9 mouse cellular contexts compared by ENCODE assay signal in the genomic region with DNA sequence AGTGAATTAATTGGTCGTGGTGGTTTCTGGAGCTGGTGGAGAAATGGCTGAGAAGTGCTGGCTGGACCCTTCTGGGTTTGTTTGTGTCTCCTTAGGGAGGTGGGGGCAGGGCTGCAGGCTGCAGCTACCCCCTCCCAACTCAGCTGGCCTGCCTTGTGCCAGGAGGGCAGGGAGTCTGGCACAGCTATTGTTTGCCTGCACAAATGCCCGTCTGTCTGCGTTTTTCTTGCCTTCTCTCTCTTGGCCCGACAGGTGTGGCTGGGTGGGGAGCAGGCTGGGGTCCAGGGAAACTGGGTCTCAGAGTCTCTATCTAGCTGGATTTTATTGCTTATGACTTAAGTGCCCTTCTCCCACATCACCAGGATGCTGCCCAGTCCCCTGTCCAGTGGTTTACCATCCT. TPM values are rescaled to one million over a fixed set of nuclear protein-coding genes. Genes with fewer than 3 reads are reported as not detected.
DNase-seq lines count a peak whose midpoint lies in the region; ATAC-seq and TF ChIP-seq lines count a peak whose summit lies in the region.
"Had no signal": no experiment of that assay in that cellular context is flagged by ENCODE, and none has a peak within 500 bp of the region (broad histone marks: within the 10 kb centered on the region; RNA-seq: fewer than 3 reads in every experiment).

No protein-coding gene starts in this region.

- 12% methylated on average over 4 of the region's 4 CpGs for WGBS in kidney, embryonic 16.5 days
- WGBS in cerebellum, adult 2 months: 6% methylated on average over 4 of the region's 4 CpGs
- 31% methylated on average over 4 of the region's 4 CpGs for WGBS in hindbrain, embryonic 10.5 days
- WGBS in midbrain, embryonic 11.5 days: 26% methylated on average over 4 of the region's 4 CpGs

- H3K36me3 ChIP-seq in kidney, embryonic 16.5 days (ENCODE audit: insufficient read depth, low read length): no peaks in the 10 kb centered on the region
- H3K36me3 ChIP-seq in hindbrain, embryonic 10.5 days: peaks cover 51% of the 10 kb centered on the region
- peaks cover under 1% of the 10 kb centered on the region; the same call in 1 of the 2 replicates for H3K36me3 ChIP-seq in midbrain, embryonic 11.5 days (ENCODE audit: control insufficient read depth, insufficient read depth, low read length)

- H3K9me3 ChIP-seq in kidney, embryonic 16.5 days (ENCODE audit: low read length): no peaks in the 10 kb centered on the region
- H3K9me3 ChIP-seq in hindbrain, embryonic 10.5 days: no peaks in the 10 kb centered on the region
- no peaks in the 10 kb centered on the region for H3K9me3 ChIP-seq in midbrain, embryonic 11.5 days (ENCODE audit: control insufficient read depth, low read length)

- no peaks in the 10 kb centered on the region for H3K27me3 ChIP-seq in kidney, embryonic 16.5 days (ENCODE audit: insufficient read depth, low read length)
- no peaks in the 10 kb centered on the region for H3K27me3 ChIP-seq in cerebellum, adult 2 months (ENCODE audit: control insufficient read depth, insufficient read depth, low read length)
- H3K27me3 ChIP-seq in hindbrain, embryonic 10.5 days (ENCODE audit: insufficient read depth, poor library complexity, severe bottlenecking): no peaks in the 10 kb centered on the region
- H3K27me3 ChIP-seq in midbrain, embryonic 11.5 days (ENCODE audit: control insufficient read depth, insufficient read depth, low read length): no peaks in the 10 kb centered on the region

- H3K4me3 ChIP-seq in kidney, embryonic 16.5 days (ENCODE audit: low read length): peak overlapping the region; percentile 84
- H3K4me3 ChIP-seq in cerebellum, adult 2 months (replicated peaks; ENCODE audit: insufficient read depth, low read depth, low read length): peak overlapping the region; percentile 85
- H3K4me3 ChIP-seq in hindbrain, embryonic 10.5 days: peak overlapping the region; percentile 93
- peak overlapping the region; percentile 84 for H3K4me3 ChIP-seq in midbrain, embryonic 11.5 days (ENCODE audit: low read depth, low read length)

- peak overlapping the region; percentile 97 for H3K9ac ChIP-seq in kidney, embryonic 16.5 days (replicated peaks; ENCODE audit: low read length)
- H3K9ac ChIP-seq in midbrain, embryonic 11.5 days (ENCODE audit: low read length): peak overlapping the region; percentile 97

- no peak for TF ChIP-seq CTCF in cerebellum, adult 2 months (IDR thresholded peaks at IDR 0.05; ENCODE audit: borderline replicate concordance, insufficient read depth, low read depth, low read length)

- TF ChIP-seq POLR2A in cerebellum, adult 2 months (IDR thresholded peaks at IDR 0.05; ENCODE audit: borderline replicate concordance, insufficient read depth, low read length): peak; percentile 18; the same call in 1 of the 2 replicates

- DNase-seq in kidney, postnatal 14 days: no peak
- peak; percentile 81 to 87 for DNase-seq in cerebellum, adult 2 months
- no peak for DNase-seq in hindbrain, embryonic 10.5 days (ENCODE audit: low spot score)
- DNase-seq in midbrain, embryonic 11.5 days (ENCODE audit: low spot score, missing footprints): no peak
- no peak for DNase-seq in natural killer cell, adult 2 months (ENCODE audit: low spot score in 2 of 2)
- DNase-seq in embryo, embryonic 10 days (ENCODE audit: low spot score): no peak
- no peak for DNase-seq in adrenal gland, postnatal 36 days

- peaks cover 63% of the 10 kb centered on the region for H3K4me1 ChIP-seq in kidney, embryonic 16.5 days (ENCODE audit: insufficient read depth, low read length)
- H3K4me1 ChIP-seq in cerebellum, adult 2 months (ENCODE audit: control insufficient read depth, insufficient read depth, low read length): peaks cover 40% of the 10 kb centered on the region
- peaks cover 85% of the 10 kb centered on the region for H3K4me1 ChIP-seq in hindbrain, embryonic 10.5 days (replicated peaks)
- peaks cover 28% of the 10 kb centered on the region for H3K4me1 ChIP-seq in midbrain, embryonic 11.5 days (ENCODE audit: control insufficient read depth, insufficient read depth, low read length)

- peak overlapping the region; percentile 99; the same call in 1 of the 2 replicates for H3K27ac ChIP-seq in kidney, embryonic 16.5 days (ENCODE audit: low read length)
- H3K27ac ChIP-seq in cerebellum, adult 2 months (ENCODE audit: insufficient read depth, low read length): peak overlapping the region; percentile 93
- peak overlapping the region; percentile 99 for H3K27ac ChIP-seq in hindbrain, embryonic 10.5 days
- H3K27ac ChIP-seq in midbrain, embryonic 11.5 days (ENCODE audit: low read depth, low read length): peak overlapping the region; percentile 95

- ATAC-seq in kidney, embryonic 16.5 days (ENCODE audit: low FRiP score, low TSS enrichment): no peak
- ATAC-seq in midbrain, embryonic 11.5 days (ENCODE audit: low FRiP score): no peak

- H3K4me2 ChIP-seq in kidney, embryonic 16.5 days (replicated peaks; ENCODE audit: low read depth, low read length): peak overlapping the region; percentile 88
- peak overlapping the region; percentile 89 for H3K4me2 ChIP-seq in midbrain, embryonic 11.5 days

RNA-seq across cellular contexts. Expression of gene Arhgef2, which starts 18.6 kb away (rescaled TPM):
- 103 and 119 TPM in 2 replicates for polyA plus RNA-seq in kidney, embryonic 16.5 days (2015; fragmentation: Nextera tagmentation; extraction: Ambion mirVana)
- polyA plus RNA-seq in cerebellum, adult 2 months (2012; rRNA removed): 128 and 129 TPM in 2 replicates
- polyA plus RNA-seq in hindbrain, embryonic 10.5 days (2016; fragmentation: Nextera tagmentation; extraction: Ambion mirVana): 111 and 123 TPM in 2 replicates
- 99.0 and 117 TPM in 2 replicates for polyA plus RNA-seq in midbrain, embryonic 11.5 days (2014; fragmentation: Nextera tagmentation; extraction: Ambion mirVana)
- total RNA-seq in adrenal gland, postnatal 36 days (2021): 10 to 100 TPM; 24.6 to 25.3 TPM

RNA-seq across cellular contexts. Expression of gene Rxfp4, which starts 28.6 kb away (rescaled TPM):
- polyA plus RNA-seq in kidney, embryonic 16.5 days (2015; fragmentation: Nextera tagmentation; extraction: Ambion mirVana): not detected in 2 replicates
- not detected in 2 replicates for polyA plus RNA-seq in cerebellum, adult 2 months (2012; rRNA removed)
- not detected in 2 replicates for polyA plus RNA-seq in hindbrain, embryonic 10.5 days (2016; fragmentation: Nextera tagmentation; extraction: Ambion mirVana)
- 0.14 TPM in 1 of 2 replicates, not detected in the other for polyA plus RNA-seq in midbrain, embryonic 11.5 days (2014; fragmentation: Nextera tagmentation; extraction: Ambion mirVana)
- total RNA-seq in adrenal gland, postnatal 36 days (2021): not detected
- total RNA-seq: layer of hippocampus, postnatal 10 days had no signal

RNA-seq across cellular contexts. Expression of gene Ssr2, which starts 48.6 kb away (rescaled TPM):
- polyA plus RNA-seq in kidney, embryonic 16.5 days (2015; fragmentation: Nextera tagmentation; extraction: Ambion mirVana): 269 and 323 TPM in 2 replicates
- 141 and 142 TPM in 2 replicates for polyA plus RNA-seq in cerebellum, adult 2 months (2012; rRNA removed)
- polyA plus RNA-seq in hindbrain, embryonic 10.5 days (2016; fragmentation: Nextera tagmentation; extraction: Ambion mirVana): 207 and 220 TPM in 2 replicates
- 154 and 157 TPM in 2 replicates for polyA plus RNA-seq in midbrain, embryonic 11.5 days (2014; fragmentation: Nextera tagmentation; extraction: Ambion mirVana)
- total RNA-seq in adrenal gland, postnatal 36 days (2021): 100 to 1,000 TPM; 207 to 252 TPM

Comparison
In these comparisons a context has a peak if more than half of its experiments do, and no peak if none do; other contexts are left out.
1. DNase-seq: peak in cerebellum, adult 2 months (2 of 2); none in kidney, postnatal 14 days (single experiment), hindbrain, embryonic 10.5 days (single experiment), midbrain, embryonic 11.5 days (single experiment), natural killer cell, adult 2 months (0 of 2), embryo, embryonic 10 days (single experiment) and adrenal gland, postnatal 36 days (0 of 2).
2. Peak in every context shown above with its lines, with median percentiles within 50 percentile points of each other: H3K27ac ChIP-seq and H3K4me3 ChIP-seq.